Mouse (Mus musculus): ENCODE data around the gene Ptpro.

Gene Ptpro

DNA sequence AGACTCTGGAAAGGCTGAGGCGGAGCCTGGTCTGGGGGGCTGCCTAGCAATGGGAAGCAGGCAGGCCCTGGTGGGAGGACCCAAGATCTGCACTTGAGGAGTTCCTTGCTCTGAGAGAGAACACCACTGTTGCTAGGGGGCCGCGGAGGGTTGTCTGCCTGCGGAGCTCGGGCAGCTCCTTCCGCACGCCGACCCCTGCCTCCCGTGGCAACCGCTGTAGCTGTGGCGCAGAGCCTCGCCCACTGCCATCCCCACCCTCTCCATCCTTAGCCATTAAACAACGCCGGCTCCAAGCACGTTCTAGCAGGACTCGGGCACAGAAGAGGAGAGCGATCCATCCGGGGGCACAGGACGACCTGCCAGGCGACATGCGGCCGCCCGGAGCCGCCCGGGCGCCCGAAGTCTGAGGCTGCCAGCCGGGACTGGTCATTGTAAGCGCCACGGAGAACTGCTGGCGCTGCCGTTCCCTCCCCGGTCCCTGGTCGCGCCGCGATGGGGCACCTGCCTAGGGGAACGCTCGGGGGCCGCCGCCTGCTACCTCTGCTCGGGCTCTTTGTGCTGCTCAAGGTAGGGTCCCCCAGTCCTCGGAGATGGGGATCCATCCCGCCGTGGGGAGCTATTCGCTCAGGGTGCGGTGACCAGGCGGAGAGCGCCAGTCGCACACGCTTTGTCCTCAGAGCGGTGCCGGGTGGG lies at the start of gene Ptpro:
TSS of gene Ptpro (plus strand) at position 126 of the 693 bp plus-strand sequence.
- DNase-seq (ENCODE audit: low spot score), result peak; percentile 51

DNA sequence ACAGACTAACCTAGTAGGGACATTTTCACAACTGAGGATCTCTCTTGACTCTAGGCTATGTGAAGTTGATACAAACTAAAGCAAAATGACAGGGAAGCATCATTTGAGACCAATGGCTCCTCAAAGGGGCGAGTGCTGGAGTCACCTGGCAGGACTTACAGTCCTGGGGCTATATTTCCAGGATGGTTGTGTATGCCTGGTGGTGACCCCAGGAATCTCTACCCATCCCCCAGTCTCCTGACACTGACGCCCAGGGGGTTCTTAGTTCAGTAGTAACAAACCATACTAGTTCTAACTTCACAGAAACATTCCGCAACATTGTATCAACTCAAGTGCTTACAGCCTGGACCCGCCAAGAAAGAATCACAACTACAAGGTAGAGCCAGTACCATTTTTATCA lies 49.5 kb upstream of the Ptpro start:
- peak; percentile 29 for DNase-seq (ENCODE audit: low spot score)

DNA sequence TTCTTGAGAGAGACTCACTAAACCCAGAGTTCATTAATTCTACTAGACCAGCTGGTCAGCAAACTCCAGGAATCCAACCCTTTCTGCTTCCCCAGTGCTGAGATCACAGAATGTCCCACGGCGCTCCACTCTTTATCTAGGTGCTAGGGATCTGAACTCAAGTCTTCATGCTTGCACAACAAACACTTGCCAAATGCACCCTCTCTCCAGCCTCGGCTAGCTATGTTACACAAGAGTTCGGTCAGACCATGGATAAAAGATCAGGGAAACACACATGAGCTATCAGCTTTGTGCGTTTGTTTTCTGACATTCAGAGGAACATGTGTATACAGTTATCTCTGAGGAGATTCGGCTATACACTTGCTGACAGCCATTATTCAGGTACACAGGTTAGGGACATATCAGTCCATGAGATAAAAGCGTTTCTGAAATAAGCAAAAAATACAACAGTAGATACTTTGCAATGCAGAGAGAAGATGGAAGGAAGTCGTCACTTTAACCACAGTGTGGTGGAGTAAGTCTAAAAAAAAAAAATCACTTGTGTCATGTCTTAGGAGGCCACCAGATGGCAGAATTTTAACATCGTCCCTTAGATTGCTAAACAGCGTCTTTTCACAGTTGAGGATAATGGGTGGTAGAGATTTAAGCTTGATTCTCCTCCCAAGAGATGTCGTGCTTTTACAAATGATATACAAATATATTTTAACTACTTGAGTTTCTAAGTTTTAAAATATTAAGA lies 46.3 kb upstream of the Ptpro start:
- DNase-seq (ENCODE audit: low spot score), result peak; percentile 26

DNA sequence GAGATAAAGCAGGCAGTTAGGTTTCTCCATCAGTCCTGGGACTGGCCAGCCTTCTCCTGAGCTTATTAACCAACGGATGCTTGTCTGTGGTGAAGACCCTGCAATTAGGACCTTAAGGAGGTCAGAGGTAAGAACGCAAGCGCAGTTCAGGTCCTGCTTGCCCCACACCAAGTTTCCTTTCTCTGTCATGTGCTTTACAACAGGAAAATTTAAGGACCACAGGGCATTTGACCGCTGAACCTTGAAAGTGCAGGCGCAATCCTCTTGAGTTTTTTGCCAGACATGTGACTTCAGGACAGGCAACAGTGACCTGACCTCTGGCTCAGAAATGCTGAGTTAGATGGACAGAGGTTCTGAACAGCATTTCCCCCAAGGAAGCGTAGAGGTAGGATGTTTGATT lies 45.0 kb upstream of the Ptpro start:
- no peak for DNase-seq (ENCODE audit: low spot score)

DNA sequence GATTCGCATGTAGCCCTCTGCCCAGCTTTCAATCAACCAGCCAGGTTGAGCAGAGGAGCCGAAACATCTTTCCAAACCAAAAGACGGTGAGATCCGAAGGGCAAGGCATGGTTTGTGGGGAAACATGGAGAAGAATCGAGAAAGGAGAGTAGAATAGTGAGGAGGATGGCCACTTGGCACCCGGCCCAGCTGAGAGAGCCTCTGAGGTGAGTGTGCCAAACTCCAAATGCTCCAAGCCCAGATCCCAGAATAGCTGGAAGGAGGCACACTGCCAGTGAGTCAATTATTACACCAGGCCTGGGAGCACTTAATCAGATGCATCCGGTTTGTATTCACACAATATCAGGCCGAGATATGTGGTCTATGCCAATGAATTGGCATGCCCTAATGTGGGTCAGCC lies 42.1 kb upstream of the Ptpro start:
- DNase-seq (ENCODE audit: low spot score), result peak; percentile 60

DNA sequence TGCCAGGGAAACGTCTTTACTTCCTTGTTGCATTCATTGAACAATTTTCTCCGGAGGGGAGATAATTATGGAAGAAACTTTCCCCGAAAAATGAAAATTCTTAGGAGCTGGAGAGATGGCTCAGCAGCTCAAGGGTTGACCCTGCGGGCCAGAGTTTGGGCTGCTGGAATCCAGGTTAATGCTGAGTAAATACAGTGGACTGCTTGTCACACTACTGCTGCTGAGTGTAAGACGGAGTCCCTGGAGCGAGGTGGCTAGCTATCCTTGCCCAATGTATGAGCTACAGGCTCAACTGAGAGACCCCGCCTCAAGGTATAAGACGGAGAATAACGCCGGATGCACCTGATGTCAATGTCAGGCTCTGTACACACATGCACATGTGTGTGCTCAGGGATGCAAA lies 41.1 kb upstream of the Ptpro start:
- DNase-seq (ENCODE audit: low spot score), result no peak

DNA sequence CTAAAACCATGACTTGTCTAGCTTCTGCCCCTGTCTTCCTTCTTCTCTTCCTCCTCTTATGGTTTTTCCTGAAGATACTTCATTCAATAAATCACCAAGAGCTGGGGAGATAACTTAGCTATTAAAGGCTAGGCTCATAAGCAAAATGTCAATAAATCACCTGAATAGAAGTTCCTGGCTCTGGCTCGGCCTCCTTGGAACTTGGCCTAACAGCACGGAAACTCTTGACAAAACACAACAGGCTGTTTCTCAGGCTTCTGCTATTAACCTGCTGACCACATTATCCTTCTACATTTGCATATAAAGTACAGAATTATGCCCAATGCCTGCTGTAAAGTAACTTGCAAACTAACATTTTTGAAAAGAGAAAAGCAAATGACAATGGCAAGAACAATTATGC lies 40.7 kb upstream of the Ptpro start:
- no peak for DNase-seq (ENCODE audit: low spot score)

DNA sequence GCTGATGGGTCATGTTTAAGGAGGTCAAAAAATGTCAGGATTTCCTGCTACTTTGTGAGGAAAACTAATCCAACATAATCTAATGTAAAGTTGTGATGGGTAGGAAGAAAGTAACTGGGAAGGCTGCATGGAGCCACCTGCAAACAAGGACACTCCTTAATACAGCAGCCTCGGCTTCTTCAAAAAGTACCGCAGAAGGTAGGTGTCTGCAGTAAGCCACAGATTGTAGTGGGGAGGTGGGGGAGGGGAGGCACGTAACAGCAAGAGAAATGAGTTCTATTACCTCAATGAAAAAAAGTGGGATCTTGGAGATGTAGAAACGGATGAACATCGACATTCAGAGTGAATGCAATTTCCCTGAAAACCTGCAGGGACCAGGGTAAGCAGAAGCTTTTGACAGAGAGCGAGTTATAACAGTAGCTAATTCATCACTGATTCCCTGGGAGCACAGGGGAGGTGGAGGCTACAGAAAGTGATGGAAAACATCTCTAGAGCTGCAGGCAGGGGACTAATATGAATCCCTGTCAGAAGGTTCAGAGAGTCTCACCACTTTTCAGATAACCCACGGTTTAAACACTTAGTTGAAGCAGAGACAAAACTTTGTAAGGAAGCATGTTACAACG lies 34.2 kb upstream of the Ptpro start:
- DNase-seq (ENCODE audit: low spot score), result no peak

DNA sequence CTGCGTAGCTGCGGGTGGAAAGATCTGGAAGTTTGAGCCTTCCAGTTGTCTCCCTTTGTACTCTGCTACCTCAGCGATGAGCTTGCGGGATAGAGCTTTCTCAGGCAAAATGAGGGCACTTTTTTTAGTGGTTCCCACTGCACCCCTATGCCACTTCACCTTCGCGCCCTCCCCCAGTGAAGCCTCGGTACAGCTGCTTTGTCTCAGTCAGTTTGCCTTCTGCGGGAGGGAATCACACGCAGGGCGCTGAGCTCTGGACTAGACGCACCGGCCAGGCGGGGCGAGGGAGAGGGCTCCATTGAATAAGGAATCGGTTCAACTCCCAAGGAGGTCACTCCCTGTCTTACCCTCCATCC lies 746 bp downstream of the Ptpro start:
- DNase-seq (ENCODE audit: low spot score), result no peak

DNA sequence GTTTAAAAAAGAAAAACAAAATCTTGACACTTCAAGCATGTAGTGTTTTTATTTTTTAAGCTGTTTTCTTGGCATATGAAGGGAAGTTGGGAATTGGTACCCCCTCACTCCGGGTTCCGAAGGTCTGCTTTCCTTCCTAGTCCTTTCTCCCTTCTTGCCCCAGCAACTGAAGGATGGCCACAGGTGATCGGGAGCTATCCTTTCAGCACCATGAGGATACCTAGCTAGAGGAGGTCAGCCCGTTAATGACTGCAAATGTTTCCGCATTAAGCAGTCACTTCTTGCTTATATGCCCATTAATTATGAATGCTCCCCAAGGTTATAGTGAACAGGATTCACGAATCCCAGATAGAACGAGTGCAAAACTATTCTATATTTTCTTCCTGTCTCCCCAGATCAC lies 1.3 kb downstream of the Ptpro start:
- DNase-seq (ENCODE audit: low spot score), result no peak

DNA sequence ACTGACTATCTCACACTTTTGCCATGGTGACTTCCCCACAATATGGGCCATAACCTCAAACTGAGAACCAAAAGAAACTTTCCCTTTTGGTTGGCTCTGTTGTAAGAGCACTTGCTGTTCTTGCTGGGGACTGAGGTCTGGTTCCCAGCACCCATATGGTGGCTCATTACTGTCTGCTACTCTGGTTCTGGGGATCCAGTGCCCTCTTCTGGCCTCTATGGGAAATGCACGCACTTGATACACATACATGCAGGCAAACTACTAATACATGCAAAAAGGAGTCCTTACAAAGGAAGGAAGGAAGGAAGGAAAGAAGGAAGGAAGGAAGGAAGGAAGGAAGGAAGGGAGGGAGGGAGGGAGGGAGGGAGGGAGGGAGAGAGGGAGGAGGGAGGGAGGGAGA lies 8.9 kb downstream of the Ptpro start:
- DNase-seq (ENCODE audit: low spot score), result no peak

DNA sequence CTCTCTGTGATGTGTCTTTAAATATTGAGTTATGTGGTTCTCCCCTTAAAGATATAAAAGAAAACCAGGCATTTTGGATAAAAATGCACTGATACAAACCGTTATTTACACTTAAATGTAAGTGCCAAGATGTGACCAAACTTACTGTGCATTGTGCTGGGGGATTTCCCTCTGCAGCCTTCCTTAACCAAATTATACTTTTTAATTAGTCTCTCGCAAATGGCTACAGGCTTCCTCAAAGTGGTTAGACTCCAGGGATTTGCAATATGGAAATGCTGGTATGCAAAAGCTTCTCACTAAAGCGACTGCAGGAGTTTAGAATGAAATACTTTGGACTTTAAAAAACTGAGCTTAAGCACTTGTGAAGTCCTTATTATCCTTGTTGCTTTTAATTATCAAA lies 10.0 kb downstream of the Ptpro start:
- DNase-seq (ENCODE audit: low spot score), result no peak

DNA sequence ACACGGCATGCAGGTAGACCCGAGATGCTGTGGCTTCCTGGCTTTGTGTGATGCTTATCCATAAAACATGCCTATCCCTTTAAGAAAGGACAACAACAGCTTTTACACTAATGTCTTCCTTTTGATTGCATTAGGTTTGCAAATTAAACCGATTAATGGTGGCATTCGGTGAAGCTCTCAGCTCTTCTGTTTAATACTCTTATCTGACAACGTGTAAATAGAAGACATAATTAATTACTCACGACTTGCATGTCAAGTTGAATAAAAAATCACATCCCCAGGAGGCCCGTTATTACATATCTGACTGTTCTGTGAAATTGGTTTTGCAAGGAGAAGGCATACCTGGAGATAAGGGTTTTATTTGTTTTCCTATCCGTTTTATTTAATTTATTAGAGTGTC lies 15.9 kb downstream of the Ptpro start:
- no peak for DNase-seq (ENCODE audit: low spot score)

DNA sequence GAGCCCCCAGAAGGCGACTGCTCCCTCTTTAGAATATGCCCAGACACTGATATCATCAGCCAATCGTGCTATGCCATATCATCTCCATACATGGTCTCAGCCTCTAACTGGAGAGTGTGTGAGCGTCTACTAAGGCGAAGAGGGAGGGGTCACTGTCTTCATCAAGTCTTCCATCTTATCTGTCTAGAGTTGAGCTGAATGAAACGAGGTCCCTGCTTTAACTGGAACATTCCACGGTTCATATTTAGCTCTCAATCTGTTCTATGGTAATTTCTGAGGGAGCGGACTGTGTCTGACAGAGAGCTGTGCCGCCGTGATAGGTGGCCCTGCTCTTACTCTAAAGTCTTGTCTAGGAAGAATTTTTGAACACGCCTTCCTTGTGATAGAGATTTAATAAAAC lies 16.5 kb downstream of the Ptpro start:
- DNase-seq (ENCODE audit: low spot score), result no peak

DNA sequence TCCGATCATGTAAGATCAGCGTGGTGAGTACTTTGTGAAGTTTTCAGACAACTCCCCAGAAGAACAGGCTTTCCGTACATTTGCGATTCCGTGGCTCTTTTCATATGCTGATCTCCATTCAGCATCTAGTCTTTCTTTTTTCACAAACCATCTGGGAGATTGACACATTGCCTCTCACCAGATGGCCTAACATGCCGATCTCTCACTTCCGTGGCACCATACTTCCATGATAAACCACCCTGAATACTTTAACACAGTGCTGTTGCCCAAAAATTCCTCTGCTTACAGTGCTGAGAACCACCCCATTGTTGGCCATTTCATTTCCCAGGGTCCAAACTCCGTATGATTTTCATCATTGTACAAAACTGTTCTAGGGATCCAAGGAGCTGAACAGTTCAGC lies 20.4 kb downstream of the Ptpro start:
- no peak for DNase-seq (ENCODE audit: low spot score)

DNA sequence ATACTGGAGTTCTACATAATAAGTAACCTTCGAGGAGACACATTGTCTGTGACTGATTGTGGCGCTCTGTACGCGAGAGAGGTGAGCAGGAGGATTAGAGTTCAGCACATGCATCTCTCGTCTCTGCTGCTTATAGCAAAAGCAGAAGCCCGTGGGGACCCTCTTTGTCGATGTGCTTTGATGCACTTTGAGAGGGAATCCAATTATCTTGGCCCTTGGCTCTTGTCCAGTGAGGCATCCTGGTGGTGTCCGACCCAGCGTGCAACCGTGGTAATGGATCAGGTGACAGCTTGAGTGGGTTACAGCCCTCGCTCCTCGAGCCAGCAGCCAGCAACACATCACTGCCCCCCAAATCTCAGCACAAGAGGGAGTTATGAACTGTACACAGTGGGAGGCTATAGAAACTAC lies 25.5 kb downstream of the Ptpro start:
- no peak for DNase-seq (ENCODE audit: low spot score)

DNA sequence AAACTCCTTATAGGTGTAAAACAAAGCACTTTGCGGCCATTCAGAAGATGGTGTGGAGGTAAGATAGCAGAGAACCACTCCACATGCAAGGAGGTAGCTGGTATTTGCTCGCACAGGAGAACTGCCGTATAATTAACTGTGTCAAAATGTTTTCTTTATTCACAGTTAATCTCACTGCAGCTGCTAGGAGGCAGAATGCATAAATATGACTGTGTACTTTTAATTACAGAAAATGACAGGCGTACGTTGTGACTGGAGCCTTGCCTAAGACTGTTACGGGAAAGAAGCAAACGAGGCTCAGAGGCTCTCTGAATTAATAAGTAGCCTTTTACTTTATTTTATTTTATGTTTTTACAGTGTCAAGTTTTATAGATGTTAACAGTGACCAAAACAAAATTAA lies 27.5 kb downstream of the Ptpro start:
- no peak for DNase-seq (ENCODE audit: low spot score)

DNA sequence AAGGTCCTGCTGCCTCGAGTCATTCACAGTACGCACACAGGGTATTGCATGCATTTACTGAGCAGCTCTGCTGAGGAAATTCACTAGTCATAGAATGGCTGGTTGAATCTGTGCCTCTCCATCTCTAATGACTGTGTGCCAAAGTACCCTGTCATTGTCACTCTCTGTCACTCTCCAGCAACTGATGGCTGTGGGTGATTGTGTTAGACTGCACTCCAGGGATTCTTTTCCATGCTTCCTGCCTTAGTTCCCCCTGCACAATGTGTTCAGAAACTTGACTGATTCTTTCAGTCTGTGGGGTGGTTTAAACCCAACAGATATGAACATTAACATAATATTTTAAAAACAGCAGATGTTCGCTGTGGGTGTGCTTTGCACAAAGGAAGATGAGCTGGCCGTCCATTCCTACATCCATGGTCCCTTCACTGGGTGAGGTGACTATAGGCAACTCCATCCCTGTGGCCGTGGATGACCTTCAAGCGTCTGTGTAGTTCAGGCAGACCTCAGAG lies 29.5 kb downstream of the Ptpro start:
- no peak for DNase-seq (ENCODE audit: low spot score)

DNA sequence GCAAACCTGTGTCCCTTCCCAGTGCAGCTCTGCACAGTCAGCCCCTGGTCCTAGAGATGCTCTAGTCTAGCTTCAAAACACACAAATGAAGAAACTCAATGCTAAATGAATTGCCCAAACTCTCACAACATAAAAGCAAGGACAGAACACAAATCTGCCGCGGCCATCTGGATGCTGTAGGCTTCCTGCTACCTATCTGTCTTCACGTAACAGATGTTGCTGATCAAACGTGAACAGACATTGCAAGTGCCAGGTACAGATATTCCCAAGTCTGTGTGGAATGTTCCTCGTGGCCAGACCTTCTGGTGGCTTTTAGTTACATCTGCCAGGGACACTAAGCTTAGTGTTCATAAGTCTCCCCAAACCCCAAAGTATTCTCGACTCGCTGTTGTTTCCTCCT lies 29.9 kb downstream of the Ptpro start:
- DNase-seq (ENCODE audit: low spot score), result no peak

DNA sequence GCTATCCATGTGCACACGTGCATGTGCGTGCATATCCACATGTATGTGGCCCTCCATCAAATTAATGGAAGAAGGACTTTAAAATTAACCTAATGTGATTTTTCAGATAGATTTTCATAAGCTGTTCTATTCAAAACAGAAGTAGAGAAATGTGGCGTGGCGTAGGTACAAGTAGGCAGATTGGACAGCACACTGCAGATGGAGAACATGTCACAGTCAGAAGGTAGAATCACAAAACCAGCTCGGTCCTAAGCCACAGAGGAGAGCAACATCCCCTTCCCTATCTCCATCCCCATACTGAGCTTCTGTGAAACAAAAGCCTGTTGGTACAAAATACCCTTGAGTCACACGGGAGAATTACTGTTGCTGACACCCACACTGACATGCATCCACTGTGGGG lies 34.3 kb downstream of the Ptpro start:
- no peak for DNase-seq (ENCODE audit: low spot score)

DNA sequence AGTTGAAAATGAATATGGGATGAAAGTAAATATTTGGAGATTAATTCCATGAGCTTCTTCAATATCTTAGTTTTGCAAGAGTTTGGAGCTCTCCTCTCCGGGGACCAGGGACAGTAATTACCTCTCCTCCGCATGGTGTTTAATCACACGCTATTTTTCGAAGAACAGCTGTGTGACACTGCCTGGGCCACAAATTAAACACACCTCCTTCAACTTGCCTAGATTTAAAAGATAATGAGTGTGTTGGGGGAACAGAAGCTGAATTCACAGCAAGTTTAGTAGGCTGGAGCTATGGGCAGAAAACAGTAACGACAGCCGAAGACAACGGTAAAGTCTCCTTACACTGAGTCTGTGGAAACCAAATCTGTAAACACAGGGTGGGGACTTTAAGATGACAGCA lies 35.7 kb downstream of the Ptpro start:
- DNase-seq (ENCODE audit: low spot score), result no peak

DNA sequence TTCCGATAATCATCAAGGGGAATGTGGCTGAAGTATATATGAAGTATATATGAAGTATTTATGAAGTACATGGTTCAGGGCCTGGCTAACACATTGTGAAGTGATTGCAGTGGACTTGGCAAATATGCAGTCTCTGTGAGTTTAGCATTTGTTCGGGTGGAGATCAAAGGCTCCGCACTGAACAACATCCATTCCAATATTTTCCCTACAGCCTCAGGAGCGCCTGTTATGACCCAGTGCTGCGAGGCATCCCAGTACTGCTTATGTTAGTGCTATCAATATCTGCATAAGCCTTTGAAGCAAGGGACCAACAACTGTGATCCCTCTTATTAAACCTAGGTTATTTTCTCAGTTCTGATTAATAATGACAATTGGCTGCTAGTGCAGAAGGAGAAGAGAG lies 36.1 kb downstream of the Ptpro start:
- DNase-seq (ENCODE audit: low spot score), result no peak

DNA sequence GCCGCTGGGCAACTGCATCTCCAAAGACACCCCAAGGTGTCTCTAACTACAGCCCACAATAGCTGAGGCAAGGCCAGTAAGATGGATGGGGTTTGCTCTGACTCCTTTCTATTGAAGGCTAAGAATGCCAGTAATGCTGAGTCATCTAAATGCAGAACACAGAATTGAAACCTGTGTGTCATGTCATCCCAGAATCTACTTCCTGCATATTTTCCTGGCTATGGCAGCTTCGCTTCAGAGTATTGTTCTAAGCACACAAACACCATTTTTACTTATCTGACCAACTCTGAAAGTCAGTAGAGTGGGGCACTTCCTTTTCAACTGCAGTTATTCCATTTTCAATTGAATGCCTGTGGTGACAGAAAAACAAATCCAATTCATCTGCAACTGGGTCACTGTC lies 40.3 kb downstream of the Ptpro start:
- DNase-seq (ENCODE audit: low spot score), result no peak

Data from testis, postnatal 10 days (tissue).